Mouse (Mus musculus) left cerebral cortex, adult 9 months (tissue): ENCODE measurements around the gene Agtrap.
"Not testable (repeated sequence)": the region's sequence is repeated elsewhere in the genome, so short reads cannot be mapped to it uniquely, and the experiment has no call there.

ENCODE experiments used
- DNase-seq, 2 experiments: peaks; one replicate each; pipeline ENCODE4 v3.0.0; 2022; ENCODE audit warnings: low spot score in 2 of 2

The Agtrap gene

DNA sequence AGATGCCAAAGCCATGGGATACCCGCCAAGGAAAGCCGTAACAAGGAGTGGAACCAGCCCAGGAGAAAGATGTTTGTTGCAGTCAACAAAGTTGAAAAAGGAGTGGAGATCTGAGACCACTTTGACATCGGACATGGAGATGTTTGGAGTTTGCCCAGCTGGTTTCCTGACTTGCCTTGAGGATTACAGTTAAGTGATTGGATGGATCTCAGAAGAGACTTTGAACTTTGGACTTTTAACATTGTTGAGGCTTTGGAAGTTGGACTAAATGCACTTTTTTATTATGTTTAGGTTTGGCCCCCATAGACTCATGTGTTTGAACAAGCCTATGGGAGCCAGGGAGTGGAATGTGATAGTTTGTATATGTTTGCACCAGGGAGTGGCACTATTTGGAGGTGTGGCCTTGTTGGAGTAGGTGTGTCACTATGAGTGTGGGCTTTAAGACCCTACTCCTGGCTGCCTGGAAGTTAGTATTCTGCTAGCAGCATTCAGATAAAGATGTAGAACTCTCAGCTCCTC, 37.4 kb downstream of the Agtrap start:
- not testable (repeated sequence) for DNase-seq

DNA sequence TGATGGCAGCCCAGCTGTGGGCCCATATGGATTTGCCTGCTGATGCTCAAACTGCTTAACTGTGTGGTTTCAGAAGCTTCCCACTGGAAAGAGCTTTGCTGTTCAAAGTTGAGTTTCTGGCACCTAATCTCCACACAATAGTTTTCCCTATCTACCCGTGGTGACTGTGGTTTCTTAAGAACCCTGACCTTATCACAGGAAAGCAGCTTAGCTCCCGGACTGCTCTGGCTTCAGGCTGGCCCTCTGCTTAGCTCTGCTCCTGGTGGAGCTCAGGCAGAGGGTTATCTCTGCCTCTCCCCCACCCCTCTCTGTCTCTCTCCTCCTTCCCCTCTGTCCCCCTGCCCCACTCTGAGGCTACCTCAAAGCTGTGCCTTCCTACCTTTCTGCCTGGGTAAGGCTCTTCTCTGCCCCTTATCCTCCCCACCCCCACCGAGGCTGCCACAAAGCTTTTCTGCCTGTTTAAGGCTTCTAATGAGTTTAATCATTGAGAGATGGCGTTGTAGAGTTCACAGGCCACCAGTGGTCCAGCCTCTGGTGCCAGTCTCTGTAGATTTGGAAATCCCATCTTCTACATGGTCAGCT, 41.3 kb downstream of the Agtrap start:
- no peak for DNase-seq

DNA sequence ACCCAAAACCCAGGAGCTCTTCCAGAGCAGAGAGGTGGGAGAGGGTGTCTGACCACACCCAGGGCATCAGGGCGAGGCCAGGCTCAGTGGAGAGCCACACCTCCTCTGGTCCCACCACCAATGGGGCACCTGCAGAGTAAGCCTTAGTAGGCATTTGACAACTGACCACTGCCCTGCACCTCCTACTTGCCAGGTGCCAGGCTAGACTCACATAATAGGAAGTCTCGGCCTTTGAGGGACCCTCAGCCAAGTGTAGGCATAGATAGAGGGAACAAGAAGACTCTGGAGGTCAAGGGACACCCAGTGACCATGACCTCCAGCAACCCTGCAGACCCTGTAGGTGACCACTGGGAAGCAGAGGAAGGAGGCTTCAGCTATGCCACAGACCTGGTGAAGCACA, 43.7 kb downstream of the Agtrap start:
- DNase-seq, result no peak

DNA sequence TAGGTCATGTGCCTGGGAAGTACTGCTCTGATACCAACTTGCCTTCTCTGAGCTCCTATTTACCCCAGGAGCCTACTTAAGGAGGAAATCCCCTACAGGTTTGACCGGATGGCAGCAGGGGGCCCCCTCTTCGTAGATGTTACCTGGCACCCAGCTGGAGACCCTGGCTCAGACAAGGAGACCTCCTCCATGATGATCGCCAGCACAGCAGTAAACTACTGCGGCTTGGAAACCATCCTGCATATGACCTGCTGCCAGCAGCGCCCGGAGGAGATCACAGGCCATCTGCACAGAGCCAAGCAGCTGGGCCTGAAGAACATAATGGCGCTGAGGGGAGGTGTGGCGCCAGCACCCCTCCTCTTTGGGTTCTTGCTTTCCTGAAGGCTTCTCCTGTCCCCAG, 44.5 kb downstream of the Agtrap start:
- not testable (repeated sequence) for DNase-seq

DNA sequence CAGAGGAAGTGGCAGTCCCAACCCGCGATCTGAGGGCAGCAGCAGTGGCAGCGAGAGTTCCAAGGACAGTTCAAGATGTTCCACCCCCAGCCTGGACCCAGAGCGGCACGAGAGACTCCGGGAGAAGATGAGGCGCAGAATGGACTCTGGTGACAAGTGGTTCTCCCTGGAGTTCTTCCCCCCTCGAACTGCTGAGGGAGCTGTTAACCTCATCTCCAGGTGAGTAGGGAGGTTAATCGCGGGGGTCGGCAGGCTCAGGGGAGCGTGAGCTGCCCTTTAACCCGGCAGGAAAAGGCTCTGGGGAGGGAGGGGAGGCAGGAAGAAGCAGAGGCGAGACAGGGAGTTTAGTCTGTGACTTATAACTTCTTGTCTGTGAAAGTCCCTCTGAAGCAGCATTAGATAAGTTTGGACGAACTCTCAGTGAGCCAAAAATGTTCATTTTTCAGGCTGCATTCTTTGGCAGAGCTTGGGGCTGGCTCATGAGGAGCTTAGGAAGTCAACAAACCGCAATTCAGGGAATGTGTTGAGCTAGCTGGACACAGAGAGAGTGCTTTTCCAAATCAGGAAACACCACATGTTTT, 46.1 kb downstream of the Agtrap start:
- DNase-seq, result peak in 1 of 2 experiments; percentile 37

DNA sequence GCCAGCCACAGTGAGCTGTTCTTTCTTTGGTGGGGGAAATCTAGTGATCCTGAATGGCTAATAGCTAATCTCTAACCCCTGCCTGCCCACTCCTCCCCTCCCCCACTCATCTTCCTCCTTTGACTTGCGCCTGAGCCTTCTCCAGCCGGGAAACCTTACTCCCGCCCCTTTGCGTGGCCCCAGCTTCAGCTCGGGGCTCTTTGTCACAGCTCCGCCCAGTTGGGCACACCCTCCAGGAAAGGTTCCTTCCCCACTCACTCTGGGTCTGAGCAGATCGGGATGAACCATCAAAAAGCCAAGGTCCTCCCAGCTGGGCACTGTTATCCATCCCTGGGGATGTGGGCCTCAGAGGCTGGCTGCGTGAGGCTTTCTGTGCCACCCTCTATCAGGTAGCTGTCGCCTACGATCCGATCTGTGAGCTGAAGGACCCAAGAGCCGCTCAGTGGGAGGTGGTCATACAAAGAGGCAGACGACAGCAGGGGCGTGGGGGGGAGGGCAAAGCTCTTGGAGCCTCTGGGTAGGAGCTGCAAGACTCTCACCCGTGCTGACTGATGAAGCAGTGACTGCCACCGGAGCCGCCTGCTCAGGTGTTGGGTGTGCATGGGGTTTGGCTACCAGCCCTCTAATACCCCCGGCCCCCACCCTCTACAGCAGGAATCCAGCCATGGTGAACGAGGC, 46.8 kb downstream of the Agtrap start:
- DNase-seq, result peak in 1 of 2 experiments; percentile 58

DNA sequence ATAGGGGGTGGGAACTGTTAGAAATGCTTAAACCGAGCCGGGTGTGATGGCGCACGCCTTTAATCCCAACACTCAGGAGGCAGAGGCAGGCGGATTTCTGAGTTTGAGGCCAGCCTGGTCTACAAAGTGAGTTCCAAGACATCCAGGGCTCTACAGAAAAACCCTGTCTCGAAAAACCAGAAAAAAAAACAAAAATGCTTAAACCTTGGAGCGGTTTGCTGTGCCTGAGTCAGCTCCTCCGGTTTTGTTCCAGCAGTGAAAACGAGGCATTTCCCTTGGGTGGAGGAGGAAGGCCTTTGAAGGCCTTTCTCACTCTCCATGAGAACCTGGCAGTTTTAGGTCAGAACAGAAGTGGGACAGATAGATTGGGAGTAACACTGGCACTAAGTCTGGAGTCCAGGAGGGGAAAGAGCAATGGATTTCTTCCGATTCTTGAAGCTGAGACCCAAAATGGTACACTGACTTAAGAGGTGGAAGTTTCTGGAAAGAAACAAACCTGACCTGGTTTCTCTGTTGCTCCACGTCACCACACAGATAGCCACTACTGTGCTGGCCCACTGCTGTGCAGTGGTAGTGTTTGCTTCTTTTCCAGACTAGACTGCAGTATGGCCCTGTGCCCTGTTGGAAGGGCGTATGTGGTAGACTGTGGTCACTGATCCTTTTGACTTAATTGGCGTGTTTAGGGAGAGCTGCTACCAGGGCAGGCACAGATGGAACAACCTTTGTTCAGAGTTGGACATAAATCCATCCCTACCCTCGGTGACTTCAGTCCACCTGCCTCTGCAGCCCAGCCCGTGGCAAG, 47.6 kb downstream of the Agtrap start:
- DNase-seq, result no peak

DNA sequence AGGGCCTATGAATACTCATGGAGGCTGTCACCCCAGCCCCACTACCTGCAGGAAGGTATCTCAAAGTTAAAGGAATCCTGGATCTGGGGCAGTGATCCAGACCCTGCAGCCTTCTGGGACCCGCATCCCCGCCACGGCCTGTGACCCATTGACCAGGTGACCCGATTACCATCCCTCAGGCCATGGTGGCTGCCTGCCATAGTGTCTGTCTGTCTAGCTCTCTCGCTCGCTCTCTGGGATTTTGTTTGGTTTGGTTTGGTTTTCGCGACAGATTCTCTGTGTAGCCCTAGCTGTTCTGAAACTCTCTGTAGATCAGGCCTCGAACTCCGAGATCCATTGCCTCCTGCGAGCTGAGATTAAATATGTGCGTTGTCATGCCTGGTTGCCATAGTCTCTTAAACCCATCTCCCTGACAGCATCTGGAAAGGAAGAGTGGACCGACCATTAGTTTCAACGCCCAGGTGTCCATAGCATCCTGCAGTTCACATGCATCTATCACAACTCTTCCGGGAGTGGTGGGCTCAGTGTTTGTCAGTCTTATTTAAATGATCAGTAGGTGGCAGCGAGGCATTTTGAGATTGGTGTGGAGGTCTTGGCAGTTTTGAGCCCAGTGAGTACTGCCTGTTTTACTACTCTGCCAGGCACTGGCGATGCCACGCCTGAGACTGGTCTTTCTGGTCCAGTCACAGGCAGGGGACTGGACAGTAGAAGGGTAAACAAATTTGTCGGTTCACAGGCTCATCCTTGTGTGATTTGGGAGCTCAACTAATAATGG, 48.4 kb downstream of the Agtrap start:
- no peak for DNase-seq

DNA sequence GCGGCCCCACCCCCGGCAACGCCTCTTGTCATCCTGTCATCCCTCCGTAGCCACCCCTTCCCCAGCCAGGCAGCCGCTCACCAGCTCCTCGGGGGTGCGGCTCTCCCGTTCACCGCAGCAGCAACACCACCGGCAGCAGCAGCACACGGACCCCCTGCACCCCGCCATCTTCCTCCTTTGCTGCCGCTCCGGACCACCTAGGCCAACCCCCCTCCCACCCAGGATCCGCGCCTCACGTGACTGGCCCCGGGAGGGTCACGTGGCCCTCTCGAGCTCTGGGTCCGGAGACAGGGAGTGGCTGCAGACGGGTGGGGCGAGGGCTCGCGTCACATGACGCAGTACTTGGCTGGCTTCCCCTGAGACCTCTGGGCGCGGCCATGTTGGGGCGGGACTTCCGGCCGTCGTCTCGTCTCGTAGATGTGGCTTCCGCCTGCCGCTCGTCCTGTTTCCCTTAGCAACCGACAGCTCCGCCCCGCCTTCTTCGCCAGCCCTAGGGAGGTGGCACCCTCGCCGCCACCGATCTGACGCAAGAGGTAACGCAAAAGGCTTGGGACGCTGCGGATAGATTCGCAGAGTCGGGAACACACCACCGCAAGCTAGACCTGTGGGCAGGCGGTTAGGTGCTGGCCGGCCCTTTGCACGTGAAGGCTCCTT, 49.1 kb downstream of the Agtrap start, which contains the start of the genes Clcn6 and Mthfr:
Clcn6 (minus strand) TSS at position 222 of the 654 bp plus-strand sequence.
Mthfr (plus strand) TSS at position 478 of the 654 bp plus-strand sequence.
- DNase-seq, result peak; percentile 99 to 100

DNA sequence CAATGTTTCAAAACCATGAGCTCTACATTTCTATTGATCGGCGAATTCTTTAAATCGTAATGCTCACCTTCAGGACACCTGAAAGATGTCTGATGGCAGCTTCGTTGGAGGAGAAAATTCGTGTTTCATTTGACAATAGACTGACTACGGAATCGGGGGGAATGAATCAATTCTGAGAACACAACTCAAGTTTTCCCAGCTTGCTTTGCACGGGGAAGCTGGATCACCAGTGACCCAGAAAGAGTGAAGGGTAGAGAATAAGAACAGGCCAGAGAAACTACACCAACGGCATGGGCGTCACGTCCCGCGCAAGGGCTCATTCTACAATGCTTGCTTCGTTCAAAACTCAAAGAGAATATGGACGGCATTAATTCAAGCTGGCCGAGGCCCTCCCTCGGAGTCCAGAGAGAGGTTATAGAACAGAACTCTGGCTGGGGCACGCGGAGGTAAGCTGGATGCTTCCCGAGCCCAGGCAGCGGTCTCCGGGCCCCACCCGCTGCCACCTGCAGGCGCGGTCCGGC, 49.7 kb downstream of the Agtrap start:
- no peak for DNase-seq

DNA sequence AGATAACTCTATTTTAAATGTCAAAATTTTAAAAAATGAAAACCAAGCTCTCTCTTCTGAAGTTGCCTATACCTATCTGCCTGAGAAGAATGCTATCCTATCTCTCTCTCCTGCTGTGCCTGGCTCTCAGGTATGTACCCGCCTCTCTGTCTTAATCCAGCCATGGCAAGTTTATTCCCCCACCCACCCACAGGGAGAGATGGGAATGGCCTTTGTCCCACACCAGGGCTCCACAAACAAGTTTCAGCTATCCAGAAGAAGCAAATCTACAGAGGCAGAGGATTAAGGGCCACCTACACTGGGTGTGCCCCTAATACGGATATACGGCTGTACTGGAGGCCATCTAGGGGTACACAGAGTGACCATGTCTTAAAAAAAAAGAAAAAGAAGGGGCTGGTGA, 52.4 kb downstream of the Agtrap start:
- no peak for DNase-seq

DNA sequence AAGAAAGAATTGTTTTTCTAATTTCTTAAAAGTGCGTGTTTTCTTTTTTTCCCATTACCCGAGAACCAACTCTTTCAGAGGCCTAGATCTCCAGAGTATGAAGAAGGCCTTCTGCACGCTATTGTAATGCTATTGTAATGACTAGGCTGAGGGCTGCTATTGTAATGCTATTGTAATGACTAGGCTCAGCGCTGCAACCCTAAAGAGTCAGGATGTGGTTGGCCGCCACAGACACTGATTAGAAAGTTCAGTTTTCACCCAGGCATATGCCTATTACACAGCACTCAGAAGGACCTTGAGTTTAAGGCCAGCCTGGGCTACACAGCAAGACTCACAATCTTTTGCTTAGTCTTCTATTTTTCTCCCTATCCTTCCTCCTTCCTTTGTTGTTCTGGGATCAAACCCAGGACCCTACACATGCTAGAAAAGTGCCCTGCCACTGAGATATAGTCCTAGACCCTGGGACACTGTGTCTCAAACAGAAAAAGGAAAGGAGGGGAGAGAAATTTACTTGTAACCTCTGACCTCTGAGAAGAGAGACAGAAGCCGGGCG, 53.9 kb downstream of the Agtrap start:
- DNase-seq, result no peak

DNA sequence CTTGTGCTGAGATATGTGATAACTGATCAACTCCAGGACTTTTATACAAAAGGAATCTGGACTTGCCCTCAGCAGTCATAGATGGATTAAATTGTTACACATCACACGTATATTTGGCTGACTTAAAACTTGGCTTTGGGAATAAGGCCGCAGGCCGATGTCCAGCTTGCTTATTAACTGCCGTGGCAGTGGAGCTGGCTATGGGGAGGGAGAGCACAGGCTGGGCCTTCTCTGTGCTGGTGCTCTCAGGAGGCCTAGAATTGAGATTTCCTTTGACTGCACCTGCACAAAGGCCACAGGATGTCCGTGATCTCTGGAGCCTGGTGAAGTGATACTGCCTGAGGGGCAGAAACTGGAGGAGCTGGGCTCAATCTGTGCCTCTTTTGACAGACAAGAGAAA, 57.3 kb downstream of the Agtrap start:
- no peak for DNase-seq

DNA sequence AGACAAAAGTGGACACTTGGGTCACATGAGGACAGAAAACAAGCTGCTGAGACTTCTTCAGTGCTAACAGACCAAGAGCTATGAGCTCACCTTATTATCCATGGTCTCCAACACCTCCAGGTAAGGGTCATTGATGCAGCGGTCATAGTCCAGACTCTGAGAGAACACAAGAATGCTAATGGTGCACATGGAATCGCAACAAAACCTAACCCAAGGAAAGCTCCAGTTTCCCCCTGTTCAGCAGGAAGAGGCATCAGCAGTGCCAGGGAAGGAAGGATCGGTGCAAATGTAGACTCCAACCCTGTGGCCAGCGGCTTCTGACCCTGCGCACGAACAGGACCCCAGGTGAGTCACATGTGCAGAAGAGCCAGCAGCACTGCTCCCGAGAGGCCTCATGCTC, 58.5 kb downstream of the Agtrap start:
- no peak for DNase-seq
